Mouse (Mus musculus) stomach, postnatal 0 days (tissue): ENCODE results near the gene Uggt2.
"Not testable (repeated sequence)": the region's sequence is repeated elsewhere in the genome, so short reads cannot be mapped to it uniquely, and the experiment has no call there.

Source experiments
- CTCF ChIP-seq: IDR thresholded peaks from 2 replicates; pipeline ENCODE4 v1.5.1; 2016; ENCODE audit warnings: antibody characterized with exemption, low read depth, mild to moderate bottlenecking, moderate library complexity
- EP300 ChIP-seq: optimal IDR thresholded peaks from 2 replicates; pipeline ENCODE3; 2016; ENCODE audit warnings: antibody characterized with exemption

DNA sequence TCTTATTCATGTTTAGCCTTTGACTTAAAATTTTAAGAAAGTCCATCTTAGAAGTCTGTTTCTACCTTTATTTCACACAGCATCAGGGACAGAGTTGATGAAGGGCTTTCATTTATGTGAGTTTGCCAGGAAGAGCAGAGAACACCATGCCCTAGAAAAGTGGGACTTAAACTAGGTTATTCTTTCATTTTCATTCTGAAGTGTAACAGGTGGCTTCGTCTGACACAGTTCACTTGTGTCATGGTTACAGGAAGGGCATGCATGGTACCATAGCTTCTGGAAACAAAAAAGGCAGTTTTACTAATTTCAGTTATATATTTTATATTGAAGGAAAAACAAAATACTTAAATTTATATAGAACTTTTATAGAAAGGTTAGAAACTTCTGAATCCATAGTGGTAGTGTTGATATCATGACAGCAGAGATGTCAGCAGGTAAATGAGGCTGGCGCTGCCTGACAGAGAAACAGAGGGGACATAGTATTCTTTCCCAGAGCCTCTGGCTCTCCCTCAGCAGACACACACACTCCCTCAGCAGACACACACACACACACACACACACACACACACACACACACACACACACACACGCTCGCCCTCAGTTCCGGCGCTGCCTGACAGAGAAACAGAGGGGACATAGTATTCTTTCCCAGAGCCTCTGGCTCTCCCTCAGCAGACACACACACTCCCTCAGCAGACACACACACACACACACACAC, 117.4 kb downstream of the Uggt2 start:
- not testable (repeated sequence) for TF ChIP-seq CTCF, EP300
